Comparison of ENCODE assay signal across 19 mouse cellular contexts in the genomic region with DNA sequence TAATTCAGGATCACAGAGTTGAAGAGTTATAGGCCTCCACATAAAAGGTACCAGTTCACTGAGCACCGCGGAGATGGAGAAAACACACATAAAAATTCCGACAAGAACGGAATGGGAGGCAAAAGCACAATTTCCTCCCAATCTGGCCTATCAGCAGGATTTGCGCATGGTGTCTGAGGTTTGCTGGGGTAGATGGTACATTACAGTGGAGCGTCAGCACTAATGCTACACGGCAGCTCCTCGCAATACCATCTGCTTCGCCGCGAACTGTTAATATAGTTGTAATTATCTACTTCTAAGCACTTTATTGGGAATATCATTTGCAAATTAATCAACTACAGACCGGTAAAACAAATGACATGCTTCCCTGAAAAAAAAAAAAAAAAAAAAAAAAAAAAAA.
"Had no signal": no experiment of that assay in that cellular context is flagged by ENCODE, and none has a peak within 500 bp of the region (broad histone marks: within the 10 kb centered on the region; RNA-seq: fewer than 3 reads in every experiment).

No protein-coding gene starts in this region.

- H3K4me3 ChIP-seq: midbrain, embryonic 10.5 days; midbrain, embryonic 12.5 days; myocyte; neural tube, embryonic 12.5 days; neural tube, embryonic 15.5 days had no signal

- H3K9me3 ChIP-seq: midbrain, embryonic 10.5 days; midbrain, embryonic 12.5 days; neural tube, embryonic 12.5 days; neural tube, embryonic 15.5 days had no signal

- H3K4me1 ChIP-seq: midbrain, embryonic 10.5 days; midbrain, embryonic 12.5 days had no signal

- H3K4me2 ChIP-seq: lung, embryonic 14.5 days; midbrain, embryonic 12.5 days; neural tube, embryonic 12.5 days had no signal

- H3K36me3 ChIP-seq: midbrain, embryonic 10.5 days; midbrain, embryonic 12.5 days; neural tube, embryonic 12.5 days; neural tube, embryonic 15.5 days had no signal

- DNase-seq: lung, adult 18-20 months; lung, embryonic 14.5 days; lung, postnatal 10 days; lung, postnatal 4 days; midbrain, embryonic 14.5 days; retina, postnatal 1 day; right cerebral cortex, adult 18-20 months; right cerebral cortex, postnatal 25 days; right cerebral cortex, postnatal 4 days; spleen, adult 18-20 months; thymus, adult 18-20 months; thymus, postnatal 14 days; thymus, postnatal 36 days had no signal

- H3K27ac ChIP-seq: midbrain, embryonic 10.5 days; midbrain, embryonic 12.5 days; neural tube, embryonic 12.5 days; neural tube, embryonic 15.5 days had no signal

- H3K9ac ChIP-seq: lung, embryonic 14.5 days; midbrain, embryonic 12.5 days; neural tube, embryonic 12.5 days; neural tube, embryonic 15.5 days had no signal

- H3K27me3 ChIP-seq: midbrain, embryonic 12.5 days; neural tube, embryonic 12.5 days; neural tube, embryonic 15.5 days had no signal

- ATAC-seq: midbrain, embryonic 16.5 days had no signal
